In genomic region chr4:137869667-137870274, GRCm38 (mm10) we compare ENCODE assay signal across 11 mouse cellular contexts. TPM values are rescaled to one million over a fixed set of nuclear protein-coding genes. Genes with fewer than 3 reads are reported as not detected.
DNase-seq lines count a peak whose midpoint lies in the region; ATAC-seq and TF ChIP-seq lines count a peak whose summit lies in the region.
"Had no signal": no experiment of that assay in that cellular context is flagged by ENCODE, and none has a peak within 500 bp of the region (broad histone marks: within the 10 kb centered on the region; RNA-seq: fewer than 3 reads in every experiment).

No protein-coding gene starts in this region.

- H3K9me3 ChIP-seq in intestine, embryonic 14.5 days (ENCODE audit: control insufficient read depth, low read length) = no peaks in the 10 kb centered on the region
- H3K9me3 ChIP-seq in intestine, postnatal 0 days (ENCODE audit: control insufficient read depth) = no peaks in the 10 kb centered on the region
- no peaks in the 10 kb centered on the region for H3K9me3 ChIP-seq in forebrain, embryonic 10.5 days
- no peaks in the 10 kb centered on the region for H3K9me3 ChIP-seq in limb, embryonic 15.5 days
- H3K9me3 ChIP-seq: kidney, embryonic 15.5 days had no signal

- TF ChIP-seq CTCF in intestine, postnatal 0 days (IDR thresholded peaks at IDR 0.05; ENCODE audit: low read depth) = no peak

- H3K27me3 ChIP-seq in intestine, embryonic 14.5 days (replicated peaks; ENCODE audit: control insufficient read depth, insufficient read depth, low read length) = no peaks in the 10 kb centered on the region
- no peaks in the 10 kb centered on the region for H3K27me3 ChIP-seq in intestine, postnatal 0 days (replicated peaks; ENCODE audit: control insufficient read depth, insufficient read depth, low read length)
- H3K27me3 ChIP-seq in forebrain, embryonic 10.5 days (ENCODE audit: poor library complexity, severe bottlenecking) = peaks cover 4% of the 10 kb centered on the region; the same call in 1 of the 2 replicates
- no peaks in the 10 kb centered on the region for H3K27me3 ChIP-seq in limb, embryonic 15.5 days
- H3K27me3 ChIP-seq: kidney, embryonic 15.5 days had no signal

- no peak overlapping the region for H3K9ac ChIP-seq in intestine, embryonic 14.5 days (ENCODE audit: low read length)
- no peak overlapping the region for H3K9ac ChIP-seq in intestine, postnatal 0 days (ENCODE audit: low read depth, low read length)
- no peak overlapping the region for H3K9ac ChIP-seq in limb, embryonic 15.5 days
- H3K9ac ChIP-seq: kidney, embryonic 15.5 days had no signal

- H3K36me3 ChIP-seq in intestine, embryonic 14.5 days (ENCODE audit: control insufficient read depth, insufficient read depth, low read length) = no peaks in the 10 kb centered on the region
- no peaks in the 10 kb centered on the region for H3K36me3 ChIP-seq in intestine, postnatal 0 days (ENCODE audit: control insufficient read depth, insufficient read depth)
- H3K36me3 ChIP-seq in forebrain, embryonic 10.5 days (replicated peaks) = no peaks in the 10 kb centered on the region
- no peaks in the 10 kb centered on the region for H3K36me3 ChIP-seq in limb, embryonic 15.5 days
- H3K36me3 ChIP-seq: kidney, embryonic 15.5 days had no signal

- H3K4me2 ChIP-seq in intestine, embryonic 14.5 days (ENCODE audit: low read length) = peak overlapping the region; percentile 26
- H3K4me2 ChIP-seq in intestine, postnatal 0 days (replicated peaks; ENCODE audit: low read depth) = no peak overlapping the region
- H3K4me2 ChIP-seq in limb, embryonic 15.5 days = no peak overlapping the region
- H3K4me2 ChIP-seq: kidney, embryonic 15.5 days had no signal

- peak; percentile 61 for DNase-seq in cerebellum, adult 9-11 months
- DNase-seq in cerebellum, postnatal 36 days = no peak
- peak; percentile 68 for DNase-seq in intestine, embryonic 14.5 days (ENCODE audit: low spot score)
- DNase-seq in forebrain, embryonic 10.5 days (ENCODE audit: extremely low spot score, low spot score) = no peak
- no peak for DNase-seq in adrenal gland, adult 8-10 months
- DNase-seq in ovary, adult 18-20 months (ENCODE audit: low spot score) = no peak
- DNase-seq: lung, adult 2 months had no signal

- H3K27ac ChIP-seq in intestine, embryonic 14.5 days (ENCODE audit: low read depth) = peak overlapping the region; percentile 54
- no peak overlapping the region for H3K27ac ChIP-seq in intestine, postnatal 0 days (ENCODE audit: low read depth, low read length)
- H3K27ac ChIP-seq in forebrain, embryonic 10.5 days = peak overlapping the region; percentile 76
- H3K27ac ChIP-seq in limb, embryonic 15.5 days = 0 out of 2 replicates have a peak overlapping the region, but pooled peaks have one; percentile 17
- H3K27ac ChIP-seq: kidney, embryonic 15.5 days had no signal

- 32% methylated on average over 16 of the region's 16 CpGs for WGBS in intestine, embryonic 14.5 days
- WGBS in intestine, postnatal 0 days = 62% methylated on average over 16 of the region's 16 CpGs
- whole genome bisulfite sequencing in forebrain, embryonic 10.5 days = 47% methylated on average over 16 of the region's 16 CpGs
- 20% methylated on average over 16 of the region's 16 CpGs for WGBS in limb, embryonic 15.5 days

- peaks cover 60% of the 10 kb centered on the region for H3K4me1 ChIP-seq in intestine, embryonic 14.5 days (replicated peaks; ENCODE audit: control insufficient read depth, insufficient read depth, low read length)
- H3K4me1 ChIP-seq in intestine, postnatal 0 days (replicated peaks; ENCODE audit: control insufficient read depth, insufficient read depth, low read length) = peaks cover 16% of the 10 kb centered on the region
- H3K4me1 ChIP-seq in forebrain, embryonic 10.5 days = peaks cover 66% of the 10 kb centered on the region
- H3K4me1 ChIP-seq in limb, embryonic 15.5 days = peaks cover 64% of the 10 kb centered on the region

- ATAC-seq in intestine, embryonic 14.5 days (replicated peaks; ENCODE audit: low FRiP score, low TSS enrichment, low read depth) = peak; percentile 1
- no peak for ATAC-seq in intestine, postnatal 0 days
- ATAC-seq in limb, embryonic 15.5 days (ENCODE audit: insufficient number of reproducible peaks, low FRiP score, low TSS enrichment, low read depth) = no peak

- no peak overlapping the region for H3K4me3 ChIP-seq in intestine, embryonic 14.5 days (ENCODE audit: low read depth, low read length)
- no peak overlapping the region for H3K4me3 ChIP-seq in intestine, postnatal 0 days (ENCODE audit: low read depth, low read length)
- H3K4me3 ChIP-seq in forebrain, embryonic 10.5 days = peak overlapping the region; percentile 6; the same call in 1 of the 2 replicates
- H3K4me3 ChIP-seq in limb, embryonic 15.5 days = no peak overlapping the region
- H3K4me3 ChIP-seq: erythroblast, embryonic 14.5 days; kidney, embryonic 15.5 days had no signal

RNA-seq across cellular contexts. Expression of gene Ece1, which starts 7.7 kb away (rescaled TPM):
- polyA plus RNA-seq in intestine, embryonic 14.5 days (2014; fragmentation: Nextera tagmentation; extraction: Ambion mirVana) = 94.2 and 96.9 TPM in 2 replicates
- 44.9 and 49.1 TPM in 2 replicates for polyA plus RNA-seq in intestine, postnatal 0 days (2015; fragmentation: Nextera tagmentation; extraction: Ambion mirVana)
- polyA plus RNA-seq in forebrain, embryonic 10.5 days (2016; fragmentation: Nextera tagmentation; extraction: Ambion mirVana) = 27.5 and 28.6 TPM in 2 replicates
- 39.0 and 52.5 TPM in 2 replicates for polyA plus RNA-seq in limb, embryonic 15.5 days (2015; fragmentation: Nextera tagmentation; extraction: Ambion mirVana)
- 100 to 1,000 TPM; 248 to 380 (median 315) TPM for total RNA-seq in adrenal gland, adult 8-10 months (2022)

Comparison
In these comparisons a context has a peak if more than half of its experiments do, and no peak if none do; other contexts are left out.
1. DNase-seq: peak in cerebellum, adult 9-11 months (single experiment) and intestine, embryonic 14.5 days (single experiment); none in cerebellum, postnatal 36 days (0 of 2), forebrain, embryonic 10.5 days (single experiment), adrenal gland, adult 8-10 months (single experiment) and ovary, adult 18-20 months (single experiment).